Mouse (Mus musculus): ENCODE results near the gene Wdr49.

DNA sequence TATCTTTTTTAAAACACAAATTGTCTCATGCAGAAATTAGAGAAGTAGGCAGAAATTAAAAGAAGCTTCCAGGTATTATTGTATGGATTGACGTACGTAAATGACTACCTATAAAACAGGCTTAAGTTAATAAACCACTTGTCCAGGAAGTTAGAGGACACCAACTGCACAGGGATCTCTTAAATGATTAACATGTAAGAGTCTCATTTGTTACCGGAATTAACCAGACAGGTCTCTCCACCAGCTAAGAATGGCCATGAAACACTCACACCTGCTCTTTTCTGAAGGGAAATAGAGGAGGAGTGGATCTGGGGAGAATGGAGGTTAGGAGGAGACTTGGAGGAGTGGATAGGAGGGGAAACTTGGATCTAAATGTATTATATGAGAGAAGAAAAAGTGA, 176.4 kb downstream of the Wdr49 start:
- TF ChIP-seq CTCF (conservative IDR thresholded peaks at IDR 0.05 in 1 of 2, IDR thresholded peaks at IDR 0.05 in 1 of 2; ENCODE audit: low read depth in 2 of 2, low read length in 2 of 2), result no peak
- no peak for TF ChIP-seq TCF12 (IDR thresholded peaks at IDR 0.05; ENCODE audit: low read depth, low read length)
- TF ChIP-seq E2F4 (IDR thresholded peaks at IDR 0.05; ENCODE audit: insufficient replicate concordance, low read depth, low read length), result no peak
- TF ChIP-seq POLR2A (IDR thresholded peaks at IDR 0.05; ENCODE audit: low read depth, low read length), result no peak
